Mouse (Mus musculus) megakaryocyte-erythroid progenitor cell, adult 5 weeks (primary cell): Measurements from ENCODE around the gene Ccdc90b. TPM values are rescaled to one million over a fixed set of nuclear protein-coding genes. Genes with fewer than 3 reads are reported as not detected.

Experiments used
- polyA plus RNA-seq: library from polyadenylated mRNA; stranded (reverse); fragments of >175 nt; gene quantifications from 2 replicates; pipeline ENCODE4 v1.2.3, GENCODE M21; 2012

Gene Ccdc90b
- 13.9 and 16.1 TPM in 2 replicates for polyA plus RNA-seq

GRCm38 (mm10) chr7:92560986-92561876 is at the start of gene Ccdc90b:
TSS of gene Ccdc90b (plus strand) at chr7:92561149.

Other genes with a start within 250 kb of the Ccdc90b start
- gene Ankrd42, start 76.0 kb downstream of the Ccdc90b start, polyA plus RNA-seq: 0.17 and 0.37 TPM in 2 replicates
- 87.6 and 96.2 TPM in 2 replicates for gene Pcf11, start 108.8 kb downstream of the Ccdc90b start, polyA plus RNA-seq
- not detected in 2 replicates for gene Rab30, start 180.5 kb downstream of the Ccdc90b start, polyA plus RNA-seq